Mouse (Mus musculus): ENCODE results near the gene Rcl1.
A peak's percentile ranks its signal among the peaks of the same experiment; 100 is the strongest.

DNA sequence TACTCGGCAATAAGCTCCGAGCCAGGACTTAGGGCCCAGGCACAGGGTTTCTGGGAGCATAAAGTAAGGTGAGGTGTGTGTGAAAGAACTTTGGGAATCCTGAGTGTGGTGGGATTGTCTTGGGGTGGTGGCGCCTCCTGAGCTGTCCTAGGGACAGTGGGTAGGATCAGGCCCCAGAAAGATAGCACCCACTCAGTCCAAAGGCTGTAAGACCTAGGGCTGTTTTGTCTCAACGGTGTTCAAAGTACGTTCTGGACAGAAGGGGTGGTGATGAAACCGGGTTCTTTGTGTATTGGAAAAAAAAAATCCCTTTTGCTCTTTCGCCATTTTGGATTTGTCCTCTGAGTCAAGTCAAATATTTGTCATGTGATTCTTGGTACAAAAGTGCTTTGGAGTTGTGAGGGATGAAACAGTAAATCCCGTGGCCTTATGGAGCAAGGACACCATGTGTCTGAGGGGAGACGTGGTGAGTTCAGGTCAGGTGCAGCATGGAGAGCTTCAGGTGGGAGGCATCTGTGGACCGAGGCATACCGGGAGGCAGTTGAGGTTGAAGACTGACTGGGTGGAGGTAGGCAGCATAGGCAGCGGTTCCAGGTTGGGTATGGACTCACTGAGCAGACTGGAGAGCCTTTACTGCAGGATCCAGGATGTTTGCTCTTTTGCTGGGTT, 25.3 kb downstream of the Rcl1 start:
- TF ChIP-seq CTCF (IDR thresholded peaks at IDR 0.05; ENCODE audit: low read depth) = no peak
- TF ChIP-seq EP300 (IDR thresholded peaks at IDR 0.05; ENCODE audit: low read depth) = peak; percentile 83

All from liver, postnatal 0 days (tissue).